Mouse (Mus musculus): ENCODE data around the gene Cd40lg. TPM values are rescaled to one million over a fixed set of nuclear protein-coding genes. Genes with fewer than 3 reads are reported as not detected.

Gene Cd40lg
- polyA plus RNA-seq (2012; rRNA removed), result 0.27 TPM in 2 replicates

- no peak within 1 kb of the TSS for H3K27ac ChIP-seq (ENCODE audit: insufficient read depth, low read depth, low read length)
- 80% methylated on average over 9 of the region's 9 CpGs for WGBS
- no peak within 1 kb of the TSS for H3K4me3 ChIP-seq (ENCODE audit: low read depth, low read length)
- no peak for TF ChIP-seq POLR2A (IDR thresholded peaks at IDR 0.05; ENCODE audit: low read depth, low read length)
- TF ChIP-seq CTCF (IDR thresholded peaks at IDR 0.05; ENCODE audit: extremely low read depth, insufficient read length, insufficient replicate concordance, low read depth, low read length), result no peak
- no peaks in the 10 kb centered on the region for H3K27me3 ChIP-seq (ENCODE audit: control insufficient read depth, insufficient read depth, low read length)
- H3K4me1 ChIP-seq (ENCODE audit: control insufficient read depth, insufficient read depth, insufficient read length, low read length), result no peaks in the 10 kb centered on the region
- no peaks in the 10 kb centered on the region for H3K36me3 ChIP-seq (ENCODE audit: control insufficient read depth, insufficient read depth, low read length)
These were observed at the start of gene Cd40lg for GRCm38 (mm10) chrX:57211876-57212275. Cd40lg (plus strand) TSS chrX:57212143.

DNA sequence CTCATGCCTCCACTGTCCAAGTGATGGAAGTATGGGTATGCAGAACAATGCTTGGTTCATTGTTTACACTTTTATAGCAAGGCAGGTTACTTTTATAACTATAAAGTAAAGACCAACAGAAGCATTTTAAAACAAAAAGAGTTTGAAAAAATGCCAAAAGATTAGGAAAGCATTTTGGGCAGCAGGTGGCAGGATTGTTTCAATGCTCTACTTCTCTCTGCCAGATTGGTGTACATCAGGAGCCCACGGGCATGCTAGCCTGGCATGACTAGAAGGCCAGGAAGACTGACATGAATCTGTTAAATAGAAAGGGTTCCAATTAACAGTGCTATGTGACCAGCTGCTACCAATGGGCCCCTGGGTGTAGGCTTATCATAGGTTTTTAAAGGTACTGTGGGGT lies 45.4 kb upstream of the Cd40lg start:
- H3K36me3 ChIP-seq (ENCODE audit: control insufficient read depth, insufficient read depth, low read length), result no peaks in the 10 kb centered on the region
- TF ChIP-seq CTCF (IDR thresholded peaks at IDR 0.05; ENCODE audit: extremely low read depth, insufficient read length, insufficient replicate concordance, low read depth, low read length) (no peak), POLR2A (IDR thresholded peaks at IDR 0.05; ENCODE audit: low read depth, low read length) (no peak)
- no peak overlapping the region for H3K27ac ChIP-seq (ENCODE audit: insufficient read depth, low read depth, low read length)
- H3K27me3 ChIP-seq (ENCODE audit: control insufficient read depth, insufficient read depth, low read length), result no peaks in the 10 kb centered on the region
- H3K4me3 ChIP-seq (ENCODE audit: low read depth, low read length), result no peak overlapping the region
- WGBS, result 56% methylated on average over 1 of the region's 1 CpGs
- no peaks in the 10 kb centered on the region for H3K4me1 ChIP-seq (ENCODE audit: control insufficient read depth, insufficient read depth, insufficient read length, low read length)

GRCm38 (mm10) chrX:57171269-57171668 lies 40.7 kb upstream of the Cd40lg start:
- Histone ChIP-seq H3K4me1 (ENCODE audit: control insufficient read depth, insufficient read depth, insufficient read length, low read length) (no peaks in the 10 kb centered on the region), H3K27me3 (ENCODE audit: control insufficient read depth, insufficient read depth, low read length) (no peaks in the 10 kb centered on the region), H3K4me3 (ENCODE audit: low read depth, low read length) (no peak overlapping the region), H3K27ac (ENCODE audit: insufficient read depth, low read depth, low read length) (no peak overlapping the region), H3K36me3 (ENCODE audit: control insufficient read depth, insufficient read depth, low read length) (no peaks in the 10 kb centered on the region)
- TF ChIP-seq POLR2A (IDR thresholded peaks at IDR 0.05; ENCODE audit: low read depth, low read length) (no peak), CTCF (IDR thresholded peaks at IDR 0.05; ENCODE audit: extremely low read depth, insufficient read length, insufficient replicate concordance, low read depth, low read length) (no peak)

GRCm38 (mm10) chrX:57177225-57177779 lies 34.6 kb upstream of the Cd40lg start:
- no peak for TF ChIP-seq POLR2A (IDR thresholded peaks at IDR 0.05; ENCODE audit: low read depth, low read length)
- TF ChIP-seq CTCF (IDR thresholded peaks at IDR 0.05; ENCODE audit: extremely low read depth, insufficient read length, insufficient replicate concordance, low read depth, low read length), result no peak
- Histone ChIP-seq H3K27me3 (ENCODE audit: control insufficient read depth, insufficient read depth, low read length) (no peaks in the 10 kb centered on the region), H3K4me3 (ENCODE audit: low read depth, low read length) (no peak overlapping the region), H3K36me3 (ENCODE audit: control insufficient read depth, insufficient read depth, low read length) (no peaks in the 10 kb centered on the region), H3K4me1 (ENCODE audit: control insufficient read depth, insufficient read depth, insufficient read length, low read length) (no peaks in the 10 kb centered on the region), H3K27ac (ENCODE audit: insufficient read depth, low read depth, low read length) (no peak overlapping the region)
- 90% methylated on average over 13 of the region's 13 CpGs for WGBS

DNA sequence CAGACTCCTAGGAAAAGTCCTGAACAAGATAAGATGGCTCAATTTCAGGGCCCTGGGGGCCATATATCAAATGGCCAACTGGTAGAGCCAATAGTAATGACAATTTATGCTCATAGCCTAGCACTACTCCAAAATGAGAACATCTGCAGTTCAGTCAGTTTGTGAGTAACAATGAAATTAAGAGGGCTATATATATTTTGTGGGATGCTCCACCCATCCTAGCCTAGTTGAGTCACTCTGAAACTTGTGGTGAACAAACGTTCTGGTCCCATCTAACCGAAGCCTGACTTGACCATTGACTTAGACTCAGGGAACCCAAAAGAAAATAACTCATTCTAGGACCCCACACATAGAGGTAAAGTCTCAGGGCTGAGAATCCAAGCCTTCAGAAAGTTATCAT lies 29.5 kb upstream of the Cd40lg start:
- Histone ChIP-seq H3K27me3 (ENCODE audit: control insufficient read depth, insufficient read depth, low read length) (no peaks in the 10 kb centered on the region), H3K36me3 (ENCODE audit: control insufficient read depth, insufficient read depth, low read length) (no peaks in the 10 kb centered on the region), H3K4me1 (ENCODE audit: control insufficient read depth, insufficient read depth, insufficient read length, low read length) (no peaks in the 10 kb centered on the region), H3K4me3 (ENCODE audit: low read depth, low read length) (no peak overlapping the region), H3K27ac (ENCODE audit: insufficient read depth, low read depth, low read length) (no peak overlapping the region)
- WGBS, result 64% methylated on average over 2 of the region's 2 CpGs
- TF ChIP-seq CTCF (IDR thresholded peaks at IDR 0.05; ENCODE audit: extremely low read depth, insufficient read length, insufficient replicate concordance, low read depth, low read length), result no peak

- Histone ChIP-seq H3K4me1 (ENCODE audit: control insufficient read depth, insufficient read depth, insufficient read length, low read length) (no peaks in the 10 kb centered on the region), H3K4me3 (ENCODE audit: low read depth, low read length) (no peak overlapping the region), H3K27ac (ENCODE audit: insufficient read depth, low read depth, low read length) (no peak overlapping the region), H3K27me3 (ENCODE audit: control insufficient read depth, insufficient read depth, low read length) (no peaks in the 10 kb centered on the region), H3K36me3 (ENCODE audit: control insufficient read depth, insufficient read depth, low read length) (no peaks in the 10 kb centered on the region)
- WGBS, result 82% methylated on average over 3 of the region's 3 CpGs
- no peak for TF ChIP-seq CTCF (IDR thresholded peaks at IDR 0.05; ENCODE audit: extremely low read depth, insufficient read length, insufficient replicate concordance, low read depth, low read length)
- TF ChIP-seq POLR2A (IDR thresholded peaks at IDR 0.05; ENCODE audit: low read depth, low read length), result no peak
These were observed 28.6 kb upstream of the Cd40lg start for GRCm38 (mm10) chrX:57183359-57183758.

- WGBS, result 66% methylated on average over 8 of the region's 8 CpGs
- Histone ChIP-seq H3K4me3 (ENCODE audit: low read depth, low read length) (no peak overlapping the region), H3K4me1 (ENCODE audit: control insufficient read depth, insufficient read depth, insufficient read length, low read length) (no peaks in the 10 kb centered on the region), H3K36me3 (ENCODE audit: control insufficient read depth, insufficient read depth, low read length) (no peaks in the 10 kb centered on the region), H3K27ac (ENCODE audit: insufficient read depth, low read depth, low read length) (no peak overlapping the region), H3K27me3 (ENCODE audit: control insufficient read depth, insufficient read depth, low read length) (no peaks in the 10 kb centered on the region)
- TF ChIP-seq CTCF (IDR thresholded peaks at IDR 0.05; ENCODE audit: extremely low read depth, insufficient read length, insufficient replicate concordance, low read depth, low read length) (no peak), POLR2A (IDR thresholded peaks at IDR 0.05; ENCODE audit: low read depth, low read length) (no peak)
These were observed 24.6 kb upstream of the Cd40lg start for GRCm38 (mm10) chrX:57187301-57187700.
